Mouse (Mus musculus) v-Abl transformed pro-B cells (cell line): ENCODE data around the gene Htra1.

ENCODE experiments used
- in situ Hi-C, 2 experiments: fragments of 400-800 bp; cut with MboI; formaldehyde crosslinking; loops; one replicate each; pipeline ENCODE4 v1.15.1; 2025; ENCODE audit not compliant: unreplicated experiment in 2 of 2

Gene Htra1

DNA sequence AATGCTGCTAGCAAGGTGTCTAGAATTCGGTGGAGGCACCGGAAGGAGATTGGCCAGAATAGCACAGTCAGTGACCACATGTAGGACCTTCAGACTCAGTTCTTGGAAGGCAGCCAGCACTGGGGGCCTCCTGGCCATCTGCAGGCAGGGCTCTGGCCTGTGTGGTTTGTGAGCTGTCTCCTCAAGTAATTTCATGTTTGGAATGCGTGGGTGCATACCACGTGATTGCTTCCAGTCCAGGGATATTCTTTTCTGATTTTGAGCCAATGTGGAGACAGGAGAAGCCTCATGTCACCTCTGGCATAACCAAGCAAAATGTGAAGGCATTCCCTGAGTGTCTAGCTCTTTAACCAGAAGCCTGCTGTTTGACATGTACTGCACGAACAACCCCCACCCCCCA is 28.8 kb downstream of the Htra1 start:
- in situ Hi-C loops, result no loop called here

DNA sequence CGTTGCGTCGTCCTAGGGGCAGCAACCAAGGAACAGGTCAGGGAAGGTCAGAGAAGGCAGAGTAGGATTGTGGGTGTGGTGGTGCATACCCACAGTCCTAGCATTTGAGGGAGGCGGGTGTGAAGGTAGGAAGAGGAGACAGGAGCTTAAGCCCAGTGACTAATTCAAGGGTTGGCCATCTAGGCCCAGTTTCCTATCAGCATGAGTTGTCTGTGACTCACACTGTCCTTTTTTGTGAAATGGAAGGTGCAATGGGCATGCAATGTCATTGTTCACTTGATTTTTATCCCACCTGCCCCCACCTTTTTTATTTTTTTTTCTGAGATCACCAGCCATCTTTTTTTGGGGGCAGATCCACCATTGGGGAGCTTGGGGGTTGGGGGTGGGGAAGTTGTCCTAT is 29.5 kb downstream of the Htra1 start:
- in situ Hi-C loops, result no loop called here

DNA sequence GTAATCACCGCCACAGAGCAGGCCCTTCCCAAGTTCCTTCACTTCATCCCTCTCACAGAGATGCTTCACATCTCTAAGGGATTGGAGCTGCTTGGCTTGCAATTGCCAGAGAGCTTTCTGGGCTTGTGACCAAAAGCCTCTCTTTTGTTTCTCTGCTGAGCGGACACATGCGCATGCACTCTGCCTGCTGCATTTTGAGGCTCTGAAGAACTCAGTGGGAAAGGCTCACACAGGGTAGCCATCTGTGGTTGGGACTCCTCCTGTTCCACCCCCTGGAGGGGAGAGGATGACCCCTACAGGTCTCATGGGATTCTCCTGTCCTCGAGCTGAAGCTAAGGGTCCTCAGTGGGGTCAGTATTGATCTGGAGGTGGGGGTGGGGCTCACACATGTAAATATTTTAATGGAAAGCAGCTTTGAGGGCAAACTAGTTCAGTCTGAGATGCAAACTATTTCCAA is 30.0 kb downstream of the Htra1 start:
- in situ Hi-C loops, result no loop called here

DNA sequence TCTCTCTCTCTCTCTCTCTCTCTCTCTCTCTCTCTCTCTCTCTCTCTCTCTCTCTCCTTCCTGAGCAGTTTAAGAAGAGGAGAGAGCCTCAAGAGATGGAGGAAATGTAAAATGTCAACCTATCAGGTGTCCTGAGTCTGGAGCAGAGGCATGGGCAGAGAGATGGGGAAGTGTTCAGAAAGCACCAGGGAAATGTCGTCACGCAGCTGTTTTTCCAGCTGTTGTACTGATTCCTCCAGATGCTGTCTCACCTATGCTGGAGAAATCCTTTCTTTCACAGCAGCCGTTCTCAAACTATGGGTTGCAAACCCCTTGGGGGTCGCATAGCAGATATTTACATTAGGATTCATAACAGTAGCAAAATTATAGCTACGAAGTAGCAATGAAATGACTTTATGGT is 30.5 kb downstream of the Htra1 start:
- in situ Hi-C loops, result no loop called here

DNA sequence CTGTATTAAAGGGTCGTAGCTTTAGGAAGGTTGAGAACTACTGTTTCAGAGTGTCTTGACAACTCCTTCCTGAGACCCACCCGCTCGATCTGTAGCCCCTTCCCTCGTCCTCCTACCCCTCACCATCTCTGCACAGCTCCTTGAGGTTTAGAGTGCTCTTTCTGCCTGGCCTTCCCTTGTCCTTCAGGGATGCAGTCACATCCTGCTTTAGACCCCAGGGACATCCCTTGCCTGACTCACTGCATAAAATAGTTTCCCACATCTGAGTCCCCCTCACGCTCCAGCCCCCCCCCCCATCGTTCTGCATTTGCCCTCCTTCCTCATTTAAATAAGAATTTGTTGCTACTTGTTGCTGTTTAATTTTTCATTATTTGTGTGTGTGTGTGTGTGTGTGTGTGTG is 31.0 kb downstream of the Htra1 start:
- in situ Hi-C loops, result no loop called here

DNA sequence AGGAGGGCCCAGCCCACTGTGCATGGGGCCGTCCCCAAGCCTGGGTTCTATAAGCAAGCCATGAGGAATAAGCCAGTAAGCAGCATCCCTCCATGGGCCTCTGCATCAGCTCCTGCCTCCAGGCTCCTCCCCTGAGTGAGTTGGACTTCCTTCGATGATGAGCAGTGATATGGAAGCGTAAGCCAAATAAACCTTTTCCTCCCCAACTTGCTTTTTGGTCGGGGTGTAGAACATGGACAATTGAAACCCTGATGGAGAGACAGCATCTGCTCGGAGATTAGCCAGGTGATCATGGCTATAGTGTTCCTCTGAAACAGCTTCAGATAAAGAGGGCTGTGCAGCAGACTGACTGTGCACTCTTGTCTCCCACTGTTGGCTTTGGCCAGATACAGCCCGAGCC is 32.0 kb downstream of the Htra1 start:
- in situ Hi-C loops, result no loop called here

DNA sequence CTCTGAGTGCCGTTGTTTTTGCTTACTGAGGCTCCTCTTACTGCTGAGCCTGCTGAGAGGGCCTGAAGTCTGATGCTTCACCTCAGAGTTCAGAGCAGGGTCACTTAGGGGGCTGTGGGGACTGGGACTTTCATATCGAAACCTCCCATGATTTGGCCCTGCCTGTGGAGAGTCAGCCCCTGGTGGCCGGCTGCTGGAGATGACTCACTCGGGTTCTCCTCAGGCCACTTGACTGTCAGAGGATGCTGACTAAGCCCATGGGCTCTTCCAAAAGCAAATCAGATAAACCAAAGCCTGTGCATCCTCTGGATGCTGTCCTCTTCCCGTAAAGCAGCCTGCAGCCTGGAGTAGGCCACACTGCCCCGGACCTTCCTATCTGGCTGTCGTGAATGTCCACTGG is 32.6 kb downstream of the Htra1 start:
- in situ Hi-C loops, result no loop called here

DNA sequence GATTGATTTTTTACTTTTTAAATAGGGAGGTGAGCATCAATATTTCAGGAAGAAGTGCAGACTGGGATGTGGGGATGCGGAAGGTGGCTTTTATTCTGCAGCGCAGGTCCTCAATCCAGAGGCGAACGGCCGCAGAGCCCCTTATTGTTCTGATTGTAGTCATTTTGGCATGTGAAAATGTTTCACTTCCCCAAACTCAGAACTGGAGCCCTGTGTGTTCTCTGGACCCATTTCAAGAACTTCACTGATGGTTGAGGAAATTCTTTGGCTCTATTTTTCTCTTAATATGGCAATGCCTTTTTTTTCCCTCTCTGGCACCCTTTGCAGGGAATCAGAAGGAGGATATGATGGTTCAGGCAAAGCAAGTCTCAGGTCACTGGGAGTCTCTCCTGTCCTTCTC is 33.2 kb downstream of the Htra1 start:
- in situ Hi-C loops, result no loop called here

DNA sequence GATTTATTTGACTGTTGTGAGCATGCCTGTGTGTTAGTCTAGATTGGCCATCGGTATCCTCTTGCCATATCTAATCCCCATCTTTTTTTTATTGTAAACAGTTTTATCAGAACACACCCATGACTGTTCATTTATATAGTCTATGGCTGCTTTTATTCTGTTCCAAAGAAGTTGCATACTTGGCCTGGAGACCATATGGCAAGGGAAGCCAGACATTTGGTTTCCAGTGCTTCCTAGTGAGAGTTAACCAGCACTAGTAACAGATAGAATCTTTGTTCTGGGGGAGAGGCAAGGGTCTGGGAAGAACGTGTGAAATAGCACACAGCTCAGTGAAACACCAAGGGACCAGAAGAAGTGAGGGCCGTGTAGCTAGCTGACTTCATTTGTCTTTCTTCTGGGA is 33.6 kb downstream of the Htra1 start:
- in situ Hi-C loops, result no loop called here

DNA sequence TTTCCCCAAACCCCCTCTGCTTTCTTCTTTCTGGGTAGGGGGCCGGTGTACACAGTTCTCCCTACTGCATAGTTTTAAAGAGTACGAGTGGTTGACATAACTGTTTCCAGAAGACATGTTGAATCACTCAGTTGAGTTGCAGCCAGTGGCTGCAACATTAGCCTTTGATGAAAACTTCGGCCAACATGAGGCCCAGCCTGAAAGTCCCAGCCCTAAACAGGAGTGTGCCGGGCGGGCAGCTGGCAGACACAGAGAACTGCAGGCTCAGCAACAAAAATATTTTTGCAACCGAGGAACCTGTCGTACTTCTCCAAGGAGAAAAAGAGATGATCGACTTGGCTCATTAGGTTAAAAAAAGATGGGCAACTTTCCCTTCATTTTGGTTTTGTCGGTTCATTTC is 36.9 kb downstream of the Htra1 start:
- in situ Hi-C loops, result no loop called here

DNA sequence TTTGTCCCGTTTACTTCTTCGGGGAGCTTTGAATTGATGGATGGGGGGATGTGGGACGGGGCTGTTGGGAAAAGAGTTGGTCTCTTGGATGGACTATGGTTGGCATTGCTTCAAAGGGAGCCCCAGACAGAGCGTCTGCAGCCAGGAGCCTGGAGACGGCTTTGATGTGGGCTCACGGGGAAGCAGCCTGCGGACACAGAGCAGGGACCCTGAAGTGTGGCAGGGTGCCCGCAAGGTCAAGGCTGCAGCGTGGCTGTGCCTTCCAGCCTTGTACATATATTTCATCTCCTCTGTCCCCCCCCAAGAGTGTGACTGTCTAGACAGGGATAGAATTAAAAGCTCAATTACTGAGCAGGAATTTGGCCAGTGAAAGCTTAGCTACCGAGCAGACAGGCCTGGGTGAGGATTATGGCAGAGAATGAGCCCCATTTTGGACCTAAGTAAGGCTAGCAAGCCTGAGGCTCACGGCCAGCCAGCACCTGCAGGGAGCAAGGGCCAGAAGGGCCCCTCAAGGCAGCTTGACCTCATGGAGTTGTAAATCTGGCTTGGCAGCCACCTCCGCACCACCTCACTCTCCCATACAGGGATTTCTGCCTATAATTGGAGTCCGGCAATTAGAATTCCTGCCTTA is 40.5 kb downstream of the Htra1 start:
- in situ Hi-C loops, result no loop called here

DNA sequence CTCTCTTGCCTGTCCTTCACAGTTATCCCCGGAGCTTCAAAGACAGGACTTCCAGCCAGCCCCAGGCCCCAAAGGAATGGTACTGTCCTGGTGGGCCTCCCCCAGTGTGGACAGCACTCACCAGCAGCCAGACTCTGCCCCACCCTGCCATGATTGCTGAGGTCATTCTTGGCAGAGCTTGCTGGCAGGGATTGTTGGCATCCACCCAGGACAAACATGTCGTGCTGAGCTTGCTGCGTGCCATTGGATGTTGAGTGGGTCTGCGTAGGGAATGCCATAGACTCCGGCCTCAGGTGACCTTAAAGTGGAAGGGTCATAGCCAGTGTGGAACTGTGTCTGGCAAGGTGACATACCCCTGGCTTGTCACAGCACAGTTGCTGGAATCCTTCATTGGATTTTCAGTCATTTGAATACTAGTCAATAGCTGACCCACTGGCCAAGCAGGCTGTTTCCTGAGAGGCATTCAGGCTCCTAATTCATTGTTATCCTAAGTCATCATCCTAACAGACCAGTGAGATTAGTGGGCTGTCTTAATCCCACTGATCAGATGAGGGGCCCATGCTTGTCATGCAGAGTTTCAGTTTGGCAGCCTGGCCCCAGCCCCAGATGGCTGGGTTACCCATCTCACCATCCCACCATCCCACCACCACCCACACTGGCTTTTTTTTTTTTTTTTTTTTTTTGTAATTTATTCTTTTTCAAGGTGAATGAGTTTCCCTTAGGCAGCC is 42.0 kb downstream of the Htra1 start:
- in situ Hi-C loops, result no loop called here

DNA sequence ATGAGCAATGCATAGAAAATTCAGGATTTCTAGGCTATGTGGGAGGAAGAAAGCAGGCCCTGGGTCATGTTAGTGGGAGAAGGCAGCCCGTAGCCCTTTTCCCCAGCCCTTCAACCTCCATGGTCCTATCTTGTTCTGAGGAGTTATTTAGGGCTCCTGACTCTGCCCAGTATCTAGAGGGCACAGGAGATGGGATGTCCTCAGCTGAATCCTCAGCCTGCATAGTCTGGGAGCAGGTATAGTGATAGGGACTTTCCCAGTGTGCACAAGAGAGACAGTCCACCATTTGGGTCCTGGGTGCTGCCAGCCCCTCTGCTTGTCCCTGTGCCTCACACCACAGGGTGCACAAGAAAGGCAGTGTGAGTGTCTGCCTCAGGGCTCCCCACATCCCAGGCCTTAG is 42.6 kb downstream of the Htra1 start:
- in situ Hi-C loops, result no loop called here

DNA sequence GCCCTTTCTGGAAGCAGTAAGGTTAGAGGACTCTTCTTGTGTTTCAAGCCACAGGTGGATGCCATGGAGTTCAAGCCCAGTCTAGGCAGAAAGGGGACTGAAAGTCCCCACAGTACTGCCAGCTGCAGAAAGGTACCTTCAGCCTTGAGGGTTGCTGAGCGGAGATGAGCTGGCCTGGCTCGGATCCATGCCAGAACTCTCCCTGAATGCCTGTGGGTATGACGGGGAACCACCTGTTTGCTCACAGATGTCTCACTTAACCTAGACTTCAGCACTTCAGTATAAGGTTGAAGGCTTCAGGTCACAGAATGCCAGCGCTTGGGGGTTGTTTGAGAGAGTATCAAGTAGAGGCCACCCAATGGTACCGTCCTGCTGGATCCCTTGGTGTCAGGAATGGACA is 44.2 kb downstream of the Htra1 start:
- in situ Hi-C loops, result no loop called here

DNA sequence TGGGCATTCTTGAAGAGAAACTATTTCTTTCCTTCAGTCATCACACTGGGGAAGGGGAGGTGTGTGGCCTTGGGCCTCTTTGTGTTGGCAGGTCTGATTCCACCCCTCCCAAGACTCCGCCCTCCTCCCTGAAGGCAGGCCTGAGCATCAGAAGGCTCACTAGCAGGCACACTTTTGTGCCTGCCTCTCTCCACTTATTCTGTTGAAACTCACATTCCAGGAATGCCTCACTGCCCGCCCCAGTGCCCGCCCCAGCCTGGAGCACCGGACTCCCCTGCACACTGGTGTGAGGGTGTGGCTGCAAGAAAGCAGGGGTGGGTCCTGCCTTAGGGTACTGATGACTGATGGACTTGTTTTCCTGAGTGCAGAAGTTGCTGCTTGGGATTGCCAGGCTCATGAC is 46.5 kb downstream of the Htra1 start:
- in situ Hi-C loops, result no loop called here

DNA sequence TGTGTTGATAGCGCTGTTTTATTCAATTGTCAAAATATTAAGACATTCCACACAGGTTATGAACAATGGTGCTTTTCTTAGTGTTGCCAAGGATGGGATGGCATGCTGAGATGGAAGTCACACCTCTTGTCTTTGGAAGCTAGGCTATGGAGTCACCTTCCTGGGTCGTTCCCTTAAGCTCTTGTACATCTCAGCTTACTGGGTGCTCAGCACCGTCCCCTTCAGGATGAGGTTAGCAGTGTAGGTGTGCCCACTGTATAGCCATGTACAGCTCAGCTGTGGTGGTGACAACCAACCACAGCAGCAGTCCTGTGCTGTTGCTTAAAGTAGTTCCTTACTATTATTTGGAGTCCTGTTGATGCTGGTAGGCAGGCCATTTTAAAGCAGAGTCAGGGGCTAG is 47.0 kb downstream of the Htra1 start:
- in situ Hi-C loops, result no loop called here

DNA sequence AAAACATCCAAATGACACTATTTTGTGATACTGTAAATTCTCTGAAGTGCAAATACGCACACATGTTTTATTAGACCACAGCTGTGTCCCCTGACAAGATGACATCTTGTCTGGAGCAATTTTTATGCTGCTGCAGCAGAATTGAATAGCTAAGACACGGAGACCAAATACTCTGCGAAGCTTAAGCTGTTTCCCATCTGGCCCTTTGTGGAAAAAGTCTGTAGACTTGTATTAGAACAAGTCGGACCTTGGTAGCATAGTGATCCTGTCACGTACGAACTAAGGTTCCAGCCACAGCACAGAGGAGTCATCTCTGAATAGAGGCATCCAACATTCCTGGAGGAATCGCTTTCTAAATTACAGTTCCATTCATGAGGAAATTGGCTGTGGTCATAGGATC is 48.4 kb downstream of the Htra1 start:
- in situ Hi-C loops, result no loop called here

DNA sequence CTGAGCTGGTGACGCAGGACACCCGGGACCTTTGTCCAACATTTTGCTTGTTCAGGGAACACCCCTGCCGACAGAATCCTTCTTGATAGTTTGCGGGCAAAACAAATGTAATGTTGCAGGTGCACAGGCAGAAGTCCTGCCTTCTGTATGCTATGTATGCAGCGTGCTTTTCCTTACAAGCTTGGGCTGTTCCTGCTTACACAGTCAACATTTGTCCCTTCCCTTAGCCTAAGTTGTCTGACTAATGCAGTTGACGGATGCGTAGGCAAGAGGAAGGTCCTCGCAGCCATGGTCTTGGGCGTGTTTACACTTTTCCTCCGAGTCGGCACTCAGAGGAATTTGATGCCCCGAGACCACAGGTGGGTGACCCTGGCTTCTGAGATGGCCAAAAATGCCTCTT is 49.3 kb downstream of the Htra1 start:
- in situ Hi-C loops, result no loop called here

DNA sequence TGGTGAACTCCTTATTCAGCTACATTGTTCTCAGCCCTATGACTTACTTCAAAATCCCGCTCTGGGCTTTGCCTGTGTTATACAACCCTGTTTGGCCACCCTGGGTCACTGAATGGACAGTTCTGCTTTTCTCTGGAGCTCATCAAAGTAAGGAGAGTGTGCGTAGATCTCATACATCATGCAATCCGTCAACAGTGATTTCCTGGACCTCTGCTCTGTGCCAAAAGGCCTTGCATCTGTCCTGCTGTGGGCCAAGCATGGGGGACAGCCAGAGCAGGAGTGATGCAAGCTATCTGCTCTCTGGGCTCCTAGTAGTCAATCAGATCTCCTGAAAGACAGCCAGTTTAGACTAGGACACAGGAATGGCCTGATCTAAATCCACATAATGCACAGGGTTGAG is 49.8 kb downstream of the Htra1 start:
- in situ Hi-C loops, result no loop called here

DNA sequence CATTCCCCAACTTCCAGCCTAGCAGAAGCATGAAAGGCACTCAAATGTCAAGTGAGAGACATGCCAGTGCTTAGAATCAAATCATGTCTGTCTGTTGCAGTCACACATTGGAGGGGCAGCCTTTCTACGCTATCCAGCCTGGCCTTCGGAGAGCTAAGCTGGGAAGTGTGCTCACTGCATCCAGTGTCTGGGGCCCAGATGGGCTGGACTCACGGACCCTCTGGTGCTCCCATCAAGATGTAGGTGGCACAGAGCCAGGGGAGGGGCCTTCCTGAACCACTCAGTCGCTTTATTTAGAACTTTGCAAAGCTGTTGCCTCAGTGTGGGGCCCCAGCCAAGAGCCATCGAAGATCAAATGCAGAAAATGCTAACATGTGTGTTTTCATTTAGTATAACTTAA is 52.2 kb downstream of the Htra1 start:
- in situ Hi-C loops, result no loop called here

DNA sequence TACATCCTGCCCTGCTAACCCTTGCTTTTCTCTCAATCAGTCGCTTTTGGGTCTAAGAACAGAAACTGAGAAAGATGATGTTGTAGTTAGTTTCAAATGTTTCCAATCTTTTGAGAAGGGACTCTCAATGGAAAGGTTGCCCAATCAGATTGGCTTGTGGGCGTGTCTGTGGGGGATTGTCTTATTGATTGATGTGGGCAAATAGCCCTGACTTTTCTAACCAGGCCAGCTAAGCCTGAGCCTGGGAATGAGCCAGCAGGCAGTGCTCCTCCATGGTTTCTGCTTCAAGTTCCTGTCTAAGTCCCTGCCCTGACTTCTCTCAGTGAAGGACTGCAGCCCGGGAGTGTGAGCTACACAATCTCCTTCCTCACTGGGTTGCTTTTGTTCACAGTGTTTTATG is 53.5 kb downstream of the Htra1 start:
- in situ Hi-C loops, result no loop called here

DNA sequence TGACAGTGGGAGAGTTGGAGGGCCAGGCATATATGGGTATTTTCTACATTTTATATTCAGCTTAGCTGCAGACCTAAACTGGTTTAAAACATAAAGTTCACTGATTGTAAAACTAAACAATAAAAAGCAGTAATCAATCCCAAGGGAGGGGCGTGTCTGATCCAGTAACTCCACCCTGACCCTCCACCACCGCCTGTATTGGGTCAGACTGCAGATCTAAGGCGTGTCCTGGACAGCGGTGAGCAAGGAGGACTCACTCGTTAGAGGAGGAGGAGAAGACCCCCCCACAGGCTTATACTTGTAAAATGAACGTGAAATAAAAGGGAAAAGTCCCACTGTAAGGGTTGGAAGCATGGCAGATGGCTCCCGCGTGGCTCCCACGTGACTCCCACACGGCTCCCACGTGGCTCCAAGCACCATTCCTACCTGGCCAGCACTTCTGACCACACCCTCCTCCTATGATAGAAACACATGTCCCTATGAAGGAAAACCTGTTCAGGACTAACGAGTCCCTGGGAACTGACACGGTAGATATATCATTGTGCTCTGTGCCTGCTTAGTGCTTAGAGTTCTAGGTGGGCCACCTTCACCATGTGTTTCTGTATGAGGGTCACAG is 55.4 kb downstream of the Htra1 start:
- in situ Hi-C loops, result no loop called here
